13 mouse cellular contexts compared by ENCODE assay signal in genomic region chr3:101914266-101914665, GRCm38 (mm10).
"Had no signal": no experiment of that assay in that cellular context is flagged by ENCODE, and none has a peak within 500 bp of the region (broad histone marks: within the 10 kb centered on the region; RNA-seq: fewer than 3 reads in every experiment).

No protein-coding gene starts in this region.

- H3K4me1 ChIP-seq: limb, embryonic 12.5 days; limb, embryonic 15.5 days; liver, embryonic 12.5 days had no signal

- H3K27ac ChIP-seq: kidney, postnatal 0 days; limb, embryonic 12.5 days; limb, embryonic 15.5 days; liver, embryonic 12.5 days had no signal

- H3K27me3 ChIP-seq: limb, embryonic 12.5 days; limb, embryonic 15.5 days; liver, embryonic 12.5 days had no signal

- H3K4me2 ChIP-seq: limb, embryonic 12.5 days; limb, embryonic 15.5 days; liver, embryonic 12.5 days; midbrain, embryonic 11.5 days had no signal

- H3K4me3 ChIP-seq: limb, embryonic 12.5 days; limb, embryonic 15.5 days; liver, embryonic 12.5 days had no signal

- H3K36me3 ChIP-seq: liver, embryonic 12.5 days had no signal

- DNase-seq: kidney, postnatal 25 days; left cerebral cortex, postnatal 4 days; lung, adult 2 months; lung, postnatal 14 days; lung, postnatal 4 days; midbrain, embryonic 14.5 days; thymus, adult 18-20 months; thymus, postnatal 36 days had no signal

- H3K9me3 ChIP-seq: limb, embryonic 12.5 days; limb, embryonic 15.5 days; liver, embryonic 12.5 days had no signal

- H3K9ac ChIP-seq: limb, embryonic 12.5 days; limb, embryonic 15.5 days; liver, embryonic 12.5 days had no signal
